Comparison of ENCODE assay signal across 9 mouse cellular contexts in genomic region chr14:22745882-22746480, GRCm38 (mm10).
DNase-seq lines count a peak whose midpoint lies in the region; ATAC-seq and TF ChIP-seq lines count a peak whose summit lies in the region.
"Had no signal": no experiment of that assay in that cellular context is flagged by ENCODE, and none has a peak within 500 bp of the region (broad histone marks: within the 10 kb centered on the region; RNA-seq: fewer than 3 reads in every experiment).

No protein-coding gene starts in this region.

- no peak overlapping the region for H3K9ac ChIP-seq in hindbrain, embryonic 15.5 days

- H3K4me2 ChIP-seq in hindbrain, embryonic 15.5 days = peak overlapping the region; percentile 29; the same call in 1 of the 2 replicates

- TF ChIP-seq POLR2A in cerebellum, adult 2 months (IDR thresholded peaks at IDR 0.05; ENCODE audit: borderline replicate concordance, insufficient read depth, low read length) = no peak

- TF ChIP-seq CTCF in cerebellum, adult 2 months (IDR thresholded peaks at IDR 0.05; ENCODE audit: borderline replicate concordance, insufficient read depth, low read depth, low read length) = no peak

- H3K27me3 ChIP-seq in hindbrain, embryonic 15.5 days = 0 out of 2 replicates have a peak, but pooled peaks cover 5% of the 10 kb centered on the region
- peaks cover 20% of the 10 kb centered on the region for H3K27me3 ChIP-seq in midbrain, embryonic 10.5 days (ENCODE audit: low read depth, poor library complexity, severe bottlenecking)
- no peaks in the 10 kb centered on the region for H3K27me3 ChIP-seq in cerebellum, adult 2 months (ENCODE audit: control insufficient read depth, insufficient read depth, low read length)

- peak; percentile 20 for DNase-seq in R1 (ENCODE audit: low read depth, low spot score)
- peak; percentile 54 for DNase-seq in embryo, embryonic 9.5 days (ENCODE audit: extremely low spot score)
- DNase-seq in midbrain, embryonic 10.5 days (ENCODE audit: low spot score) = peak; percentile 40
- no peak for DNase-seq in adrenal gland, adult 18-20 months (ENCODE audit: low spot score in 2 of 2)
- no peak for DNase-seq in gastrocnemius, adult 18-20 months (ENCODE audit: low spot score)
- no peak for DNase-seq in cerebellum, adult 2 months

- ATAC-seq in hindbrain, embryonic 15.5 days (ENCODE audit: low FRiP score, low read depth) = peak; percentile 45
- ATAC-seq in frontal cortex, adult (ENCODE audit: low TSS enrichment) = no peak

- no peak overlapping the region for H3K4me3 ChIP-seq in hindbrain, embryonic 15.5 days
- peak overlapping the region; percentile 29; the same call in 1 of the 2 replicates for H3K4me3 ChIP-seq in midbrain, embryonic 10.5 days
- H3K4me3 ChIP-seq in cerebellum, adult 2 months (replicated peaks; ENCODE audit: insufficient read depth, low read depth, low read length) = no peak overlapping the region
- H3K4me3 ChIP-seq: layer of hippocampus, adult 2 months had no signal

- 5% methylated on average over 5 of the region's 5 CpGs for WGBS in hindbrain, embryonic 15.5 days
- WGBS in midbrain, embryonic 10.5 days = 1% methylated on average over 5 of the region's 5 CpGs
- WGBS in cerebellum, adult 2 months = 27% methylated on average over 5 of the region's 5 CpGs

- H3K9me3 ChIP-seq in hindbrain, embryonic 15.5 days = no peaks in the 10 kb centered on the region
- no peaks in the 10 kb centered on the region for H3K9me3 ChIP-seq in midbrain, embryonic 10.5 days (replicated peaks)

- peaks cover 19% of the 10 kb centered on the region for H3K4me1 ChIP-seq in hindbrain, embryonic 15.5 days (replicated peaks)
- H3K4me1 ChIP-seq in midbrain, embryonic 10.5 days = peaks cover 25% of the 10 kb centered on the region
- H3K4me1 ChIP-seq in cerebellum, adult 2 months (ENCODE audit: control insufficient read depth, insufficient read depth, low read length) = no peaks in the 10 kb centered on the region

- H3K36me3 ChIP-seq in hindbrain, embryonic 15.5 days = no peaks in the 10 kb centered on the region
- H3K36me3 ChIP-seq in midbrain, embryonic 10.5 days = no peaks in the 10 kb centered on the region

- H3K27ac ChIP-seq in hindbrain, embryonic 15.5 days (replicated peaks) = peak overlapping the region; percentile 66
- peak overlapping the region; percentile 82 for H3K27ac ChIP-seq in midbrain, embryonic 10.5 days (replicated peaks)
- no peak overlapping the region for H3K27ac ChIP-seq in cerebellum, adult 2 months (ENCODE audit: insufficient read depth, low read length)
- H3K27ac ChIP-seq: layer of hippocampus, adult 2 months had no signal

Comparison
In these comparisons a context has a peak if more than half of its experiments do, and no peak if none do; other contexts are left out.
1. DNase-seq: peak in R1 (single experiment), embryo, embryonic 9.5 days (single experiment) and midbrain, embryonic 10.5 days (single experiment); none in adrenal gland, adult 18-20 months (0 of 2), gastrocnemius, adult 18-20 months (single experiment) and cerebellum, adult 2 months (0 of 2).